Mouse (Mus musculus): ENCODE measurements around the gene Tmem80.
A peak's percentile ranks its signal among the peaks of the same experiment; 100 is the strongest.

Gene Tmem80

GRCm38 (mm10) chr7:141324686-141325085, 2.9 kb upstream of the Tmem80 start:
- DNase-seq (ENCODE audit: low read depth, low spot score) = no peak

DNA sequence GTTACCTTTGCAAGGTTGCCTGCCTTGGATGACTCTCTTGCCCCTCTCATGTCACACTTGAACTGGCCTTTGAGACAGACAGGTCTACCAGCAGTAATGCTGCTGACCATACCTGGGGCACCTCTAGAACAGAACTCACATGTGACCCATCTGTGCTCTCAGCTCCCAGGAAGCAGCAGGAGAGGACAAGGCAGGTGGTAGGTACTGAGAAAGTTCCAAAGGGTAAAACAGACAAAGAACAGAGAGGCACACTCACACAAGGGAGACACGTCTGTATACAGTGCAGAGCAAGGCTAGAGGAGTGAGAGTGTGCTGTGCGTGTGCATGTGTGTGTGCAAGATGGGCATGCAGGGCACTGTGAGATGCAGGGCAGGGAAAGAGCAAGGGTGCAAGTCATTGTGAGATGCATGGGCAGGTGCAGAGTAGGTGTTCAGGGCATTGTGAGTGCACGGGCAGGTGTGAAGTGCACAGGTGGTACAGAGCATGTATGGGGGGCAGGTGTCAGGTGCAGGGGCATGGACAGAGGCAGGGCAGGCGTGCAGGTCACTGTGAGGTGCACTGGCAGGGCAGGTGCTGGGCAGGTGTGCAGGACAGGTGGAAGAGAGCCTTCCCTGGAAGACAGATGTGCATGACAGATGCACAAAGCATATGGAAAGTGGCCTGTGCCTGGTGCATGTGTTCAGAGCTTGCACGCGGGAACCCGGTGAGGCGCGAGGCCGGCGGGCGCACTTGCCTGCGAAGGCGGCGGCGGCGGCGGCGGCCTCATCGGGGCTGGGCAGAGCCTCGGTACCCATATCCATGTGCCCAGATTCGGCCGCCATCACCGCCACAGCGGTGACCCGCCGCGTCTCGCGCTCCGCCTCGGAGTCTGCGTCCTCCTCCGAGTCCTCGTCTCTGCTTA, 743 bp upstream of the Tmem80 start:
- DNase-seq (ENCODE audit: low read depth, low spot score) = peak; percentile 11

DNA sequence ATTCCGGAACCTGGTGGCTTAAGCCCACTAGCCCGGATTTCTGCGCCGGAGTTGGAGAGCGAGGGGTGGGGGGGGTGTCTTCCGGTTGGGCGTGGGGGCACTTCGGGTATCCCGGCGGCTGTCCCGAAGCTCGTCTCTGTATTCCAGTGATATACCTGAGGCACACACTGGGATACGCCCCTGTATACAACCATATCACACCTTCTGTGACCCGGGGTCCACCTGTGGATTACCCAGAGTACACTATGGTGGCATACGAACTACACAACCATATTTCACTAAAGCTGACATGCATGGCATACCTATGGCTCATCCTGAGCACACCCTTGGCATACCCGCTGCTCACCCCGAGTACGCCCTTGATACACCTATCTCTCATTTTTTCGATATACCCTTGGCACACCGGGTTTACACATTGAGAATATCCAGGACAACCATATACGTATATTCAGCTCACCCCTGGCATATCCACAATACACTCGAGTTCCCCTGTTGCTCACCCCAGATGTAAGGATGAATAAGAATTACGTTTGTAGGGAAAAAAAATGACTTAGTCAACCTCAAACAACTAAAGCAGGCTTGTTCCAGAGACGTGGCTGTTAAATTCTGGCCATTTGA, 943 bp downstream of the Tmem80 start:
- peak; percentile 13 for DNase-seq (ENCODE audit: low read depth, low spot score)

- DNase-seq (ENCODE audit: low read depth, low spot score) = no peak
These were observed 3.2 kb downstream of the Tmem80 start for GRCm38 (mm10) chr7:141330706-141331105.

DNA sequence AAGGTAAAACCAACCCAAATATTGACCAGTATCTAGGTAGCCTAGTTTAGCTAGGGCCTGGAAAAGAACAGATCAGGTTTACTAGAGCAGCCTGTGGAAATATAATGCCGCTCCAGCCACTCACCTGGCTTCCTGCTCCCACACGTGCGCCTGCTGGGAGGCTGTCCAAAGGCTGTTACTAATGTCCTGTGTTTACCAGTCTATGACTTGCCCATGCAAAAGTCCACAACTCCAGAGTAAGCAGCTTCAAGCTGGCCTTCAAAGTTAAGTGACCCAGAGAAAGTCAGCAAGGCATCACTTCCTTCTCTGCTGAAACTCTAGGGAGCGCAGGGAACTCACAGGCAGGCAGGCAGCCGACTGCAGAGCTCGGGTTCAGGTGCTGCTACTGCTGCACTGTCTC, 4.5 kb downstream of the Tmem80 start:
- DNase-seq (ENCODE audit: low read depth, low spot score) = no peak

GRCm38 (mm10) chr7:141335044-141335579, 7.6 kb downstream of the Tmem80 start:
- no peak for DNase-seq (ENCODE audit: low read depth, low spot score)

- no peak for DNase-seq (ENCODE audit: low read depth, low spot score)
These were observed 8.1 kb downstream of the Tmem80 start for GRCm38 (mm10) chr7:141335682-141336081.

DNA sequence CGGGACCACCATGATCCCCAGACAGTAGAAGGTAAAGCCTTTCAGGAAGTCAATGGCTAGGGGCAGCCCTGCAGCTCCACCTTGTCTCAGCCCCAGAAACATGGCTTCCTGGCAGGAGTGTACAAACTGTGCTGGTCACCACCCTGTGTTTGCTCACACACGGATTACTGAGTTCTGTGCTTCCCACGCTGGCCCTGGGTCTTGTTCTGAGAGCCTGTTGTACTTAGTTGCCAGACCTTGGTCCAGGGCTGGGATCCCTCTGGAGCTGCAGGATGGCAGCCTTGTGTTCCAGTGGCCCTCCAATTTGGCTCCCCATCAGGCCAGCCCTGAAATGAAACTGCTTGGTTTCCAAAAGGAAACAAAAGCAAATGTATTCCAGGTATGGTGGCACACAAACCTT, 8.8 kb downstream of the Tmem80 start:
- DNase-seq (ENCODE audit: low read depth, low spot score) = no peak

- no peak for DNase-seq (ENCODE audit: low read depth, low spot score)
These were observed 10.3 kb downstream of the Tmem80 start for GRCm38 (mm10) chr7:141337716-141338416.

DNA sequence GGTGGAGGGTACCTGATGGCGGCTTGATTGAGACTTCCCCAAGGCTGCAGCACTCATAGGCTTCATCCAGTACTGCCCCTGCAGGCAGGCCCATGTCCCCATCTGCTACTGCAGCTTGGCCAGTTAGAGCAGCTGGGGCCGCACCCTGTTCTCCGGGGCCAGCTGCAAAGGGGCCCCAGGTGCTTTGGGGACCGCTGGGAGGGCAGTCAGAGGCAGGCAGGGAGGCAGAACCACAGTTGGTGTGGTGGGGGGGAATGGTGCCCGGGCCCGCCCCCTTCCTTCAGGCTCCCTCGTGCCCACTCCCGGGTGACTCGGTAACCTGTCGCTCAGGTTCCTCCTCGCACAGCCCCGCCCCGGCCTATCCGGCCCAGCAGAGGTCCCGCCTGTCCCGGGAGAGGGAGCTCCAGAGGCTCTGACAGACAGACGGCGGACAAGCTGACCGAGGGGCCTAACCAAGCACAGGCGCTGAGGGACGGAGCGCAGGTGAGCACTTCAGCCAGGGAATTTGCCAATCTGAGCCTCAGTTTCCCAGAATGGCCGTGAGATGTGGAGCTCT, 11.1 kb downstream of the Tmem80 start, which contains the start of gene Eps8l2:
TSS of gene Eps8l2 (plus strand) at position 305 of the 556 bp plus-strand sequence.
- DNase-seq (ENCODE audit: low read depth, low spot score) = no peak

DNA sequence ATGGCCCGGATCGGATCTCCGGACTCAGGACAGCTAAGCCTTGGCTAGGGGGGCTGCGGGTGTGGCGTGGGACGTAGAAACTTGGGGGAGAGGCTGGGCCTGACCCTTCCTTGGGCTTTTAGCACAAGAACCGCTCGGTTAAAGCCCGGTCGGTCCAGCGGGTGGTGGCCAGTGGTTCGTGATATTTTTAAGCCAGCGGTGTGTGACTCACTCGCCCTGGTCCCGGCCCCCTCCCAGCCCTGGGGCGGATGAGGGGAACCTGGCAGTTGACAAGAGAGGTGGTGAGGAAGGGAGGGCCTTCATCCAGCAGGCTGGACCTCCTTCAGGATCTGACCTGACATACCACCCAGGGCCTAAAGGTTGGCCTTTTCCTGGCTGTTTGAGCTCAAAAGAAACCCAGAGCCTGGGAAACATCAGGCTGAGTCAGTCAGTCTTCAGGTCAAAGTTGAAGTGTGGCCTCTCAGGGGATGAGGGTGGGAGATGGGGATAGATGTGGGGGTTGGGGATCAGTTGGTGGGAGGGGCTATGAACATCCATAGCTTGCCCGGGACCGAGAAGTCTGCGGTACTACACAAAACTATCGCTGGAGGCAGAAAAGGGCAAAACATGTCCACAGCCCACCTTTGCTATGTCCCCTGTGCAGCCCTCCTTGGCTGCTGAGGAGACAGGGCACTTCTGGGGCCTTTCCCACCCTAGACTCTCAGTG, 11.8 kb downstream of the Tmem80 start:
- no peak for DNase-seq (ENCODE audit: low read depth, low spot score)

- no peak for DNase-seq (ENCODE audit: low read depth, low spot score)
These were observed 12.5 kb downstream of the Tmem80 start for GRCm38 (mm10) chr7:141340023-141340422.

DNA sequence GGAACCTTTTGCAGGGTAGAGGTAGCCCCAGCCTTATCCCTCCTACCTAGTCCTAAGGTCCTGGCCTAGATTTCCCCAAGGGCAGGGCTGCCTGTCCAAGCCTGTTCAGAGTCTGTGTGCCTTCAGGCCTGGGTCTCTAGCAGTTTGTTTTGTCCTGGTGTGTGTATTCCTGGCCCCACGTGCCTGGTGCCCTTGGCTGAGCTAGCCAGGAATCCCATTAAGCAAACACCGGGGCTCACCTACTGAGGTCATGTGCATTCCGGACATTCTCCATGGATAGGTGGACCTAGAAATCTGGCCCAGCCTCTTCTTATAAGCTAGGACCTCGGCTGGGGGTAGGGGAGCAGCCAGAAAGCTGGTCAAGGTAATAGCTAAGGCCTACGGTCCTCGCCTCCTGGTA, 12.9 kb downstream of the Tmem80 start:
- DNase-seq (ENCODE audit: low read depth, low spot score) = no peak

- DNase-seq (ENCODE audit: low read depth, low spot score) = no peak
These were observed 14.2 kb downstream of the Tmem80 start for GRCm38 (mm10) chr7:141341689-141342226.

DNA sequence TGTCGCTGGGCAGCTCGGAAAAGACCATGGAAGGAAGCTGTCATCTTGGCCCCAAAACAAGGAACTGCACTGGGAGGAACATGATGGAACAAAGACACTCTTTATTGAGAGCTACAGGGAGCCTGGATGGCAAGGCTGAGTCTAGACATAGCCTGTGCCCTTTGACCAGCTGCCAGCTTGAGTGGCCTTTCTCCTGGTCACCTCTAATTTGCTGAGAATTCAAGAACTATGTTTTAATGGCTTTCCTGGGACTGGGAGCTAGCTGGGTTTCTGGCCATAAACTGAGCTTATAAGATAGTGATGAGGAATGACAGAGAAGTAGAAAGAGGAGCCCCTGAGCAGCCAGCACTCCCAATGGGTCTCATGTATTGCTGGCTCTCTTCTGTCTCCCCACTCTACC, 15.7 kb downstream of the Tmem80 start:
- no peak for DNase-seq (ENCODE audit: low read depth, low spot score)

DNA sequence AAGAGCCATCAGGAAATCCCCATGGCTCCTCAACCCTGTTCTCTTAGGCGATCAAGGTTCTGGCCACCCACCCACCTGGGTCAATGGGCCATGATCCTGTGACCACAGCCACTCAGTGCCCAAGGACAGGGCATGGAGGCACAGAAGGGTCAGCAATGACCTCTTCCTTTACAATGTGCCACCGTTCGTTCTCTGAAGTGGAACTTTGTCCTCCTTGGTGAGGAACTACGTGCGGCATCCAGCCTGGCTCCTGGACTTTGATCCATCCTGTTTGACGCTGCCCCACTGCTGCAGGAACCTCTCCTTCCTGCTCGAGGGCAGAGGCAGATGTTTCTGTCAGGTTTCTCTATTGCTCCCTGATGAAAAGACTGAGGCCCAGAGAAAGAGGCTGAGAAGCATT, 16.2 kb downstream of the Tmem80 start:
- DNase-seq (ENCODE audit: low read depth, low spot score) = no peak

GRCm38 (mm10) chr7:141344787-141345186, 17.2 kb downstream of the Tmem80 start:
- no peak for DNase-seq (ENCODE audit: low read depth, low spot score)

GRCm38 (mm10) chr7:141351061-141351460, 23.5 kb downstream of the Tmem80 start:
- DNase-seq (ENCODE audit: low read depth, low spot score) = no peak

DNA sequence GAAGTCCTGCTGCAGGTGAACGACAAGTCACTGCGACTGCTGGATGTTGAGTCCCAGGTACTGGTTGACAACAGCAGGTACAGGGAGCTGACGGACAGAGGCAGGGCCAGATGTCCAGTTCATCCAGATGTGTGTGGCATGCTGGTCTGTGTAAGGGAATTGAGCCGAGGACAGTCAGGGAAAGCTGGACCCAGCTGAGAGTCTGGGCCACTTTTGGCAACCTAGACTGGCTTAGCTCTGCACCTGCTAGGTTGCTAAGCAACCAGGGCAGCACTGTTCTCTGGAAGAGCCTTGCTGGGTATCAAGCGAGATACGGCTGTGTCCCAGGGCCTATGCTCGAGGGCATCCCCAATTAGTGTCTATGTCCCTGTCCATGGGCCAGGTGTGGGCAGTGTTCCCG, 27.5 kb downstream of the Tmem80 start:
- DNase-seq (ENCODE audit: low read depth, low spot score) = no peak

DNA sequence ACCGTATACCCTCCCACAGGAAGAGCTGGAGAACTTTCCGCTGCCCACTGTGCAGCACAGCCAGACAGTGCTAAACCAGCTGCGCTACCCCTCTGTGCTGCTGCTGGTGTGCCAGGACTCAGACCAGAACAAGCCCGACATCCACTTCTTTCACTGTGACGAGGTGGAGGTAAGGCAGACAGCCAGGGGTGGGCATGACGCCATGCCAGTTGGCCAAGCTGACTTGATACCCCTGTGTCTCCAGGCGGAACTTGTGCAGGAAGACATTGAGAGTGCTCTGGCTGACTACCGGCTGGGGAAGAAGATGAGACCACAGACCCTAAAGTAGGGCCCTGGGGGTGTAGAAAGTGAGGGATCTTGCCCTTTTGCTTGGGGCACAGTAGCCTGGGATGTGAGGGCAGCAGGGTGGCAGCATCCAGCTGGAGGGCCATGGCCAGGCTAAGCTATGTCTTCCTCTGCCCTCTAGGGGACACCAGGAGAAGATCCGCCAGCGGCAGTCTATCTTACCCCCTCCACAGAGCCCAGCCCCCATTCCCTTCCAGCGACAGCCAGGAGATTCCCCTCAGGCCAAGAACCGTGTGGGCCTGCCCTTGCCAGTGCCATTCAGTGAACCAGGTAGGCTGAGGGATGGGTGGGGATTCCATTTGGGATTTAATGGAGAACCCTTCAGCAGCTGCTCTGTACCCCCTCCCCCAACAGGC, 28.2 kb downstream of the Tmem80 start:
- no peak for DNase-seq (ENCODE audit: low read depth, low spot score)

All from embryo, embryonic 11.5 days (tissue).